Mouse (Mus musculus) liver, embryonic 11.5 days (tissue): Measurements from ENCODE around the gene Zmym6. TPM values are rescaled to one million over a fixed set of nuclear protein-coding genes. Genes with fewer than 3 reads are reported as not detected.
A peak's percentile ranks its signal among the peaks of the same experiment; 100 is the strongest.

Experiments
- ATAC-seq: fragments of 200-750 bp; cut with Nextera tagmentation; replicated peaks from 2 replicates; pipeline ENCODE4 v1.8.0; 2017; ENCODE audit warnings: moderate number of reproducible peaks, mild to moderate bottlenecking, moderate TSS enrichment, moderate library complexity; ENCODE audit not compliant: low FRiP score
- DNase-seq: peaks from one replicate; pipeline ENCODE4 v3.0.0-alpha.2; 2017; ENCODE audit warnings: low spot score
- H3K27ac ChIP-seq: fragments of 300-500 bp; sonication (generic); 2 replicates; pipeline ENCODE4 v1.5.1; 2014; ENCODE audit warnings: mild to moderate bottlenecking, low read depth, low read length, control low read depth
- H3K27me3 ChIP-seq: fragments of 300-500 bp; sonication (generic); replicated peaks from 2 replicates; pipeline ENCODE4 v1.6.1; 2014; ENCODE audit warnings: low read length, mixed read lengths; ENCODE audit not compliant: control insufficient read depth, insufficient read depth
- H3K36me3 ChIP-seq: fragments of 300-500 bp; sonication (generic); 2 replicates; pipeline ENCODE4 v1.6.1; 2014; ENCODE audit warnings: mild to moderate bottlenecking, low read length, moderate library complexity, mixed read lengths; ENCODE audit not compliant: control insufficient read depth, insufficient read depth
- H3K4me1 ChIP-seq: fragments of 300-500 bp; sonication (generic); replicated peaks from 2 replicates; pipeline ENCODE4 v1.6.1; 2014; ENCODE audit warnings: low read length, mixed read lengths; ENCODE audit not compliant: control insufficient read depth, insufficient read depth
- H3K4me2 ChIP-seq: fragments of 300-500 bp; sonication (generic); 2 replicates; pipeline ENCODE4 v1.6.1; 2014; ENCODE audit warnings: mild to moderate bottlenecking, control low read depth, moderate library complexity
- H3K4me3 ChIP-seq: fragments of 300-500 bp; sonication (generic); 2 replicates; pipeline ENCODE4 v1.5.1; 2014; ENCODE audit warnings: low read depth, low read length, control low read depth
- H3K9ac ChIP-seq: fragments of 300-500 bp; sonication (generic); 2 replicates; pipeline ENCODE4 v1.6.1; 2014; ENCODE audit warnings: low read depth, low read length, control low read depth
- H3K9me3 ChIP-seq: fragments of 300-500 bp; sonication (generic); 2 replicates; pipeline ENCODE4 v1.6.1; 2016; ENCODE audit warnings: low read length, inconsistent platforms, mixed read lengths; ENCODE audit not compliant: control insufficient read depth
- WGBS: fragments of 180-500 bp; shearing (Covaris S2); extraction: QIAGEN DNeasy Blood & Tissue Kit; methylation state at CpG from one replicate; pipeline ENCODE4 v1.1.7; 2014; 5-methylcytosine and 5-hydroxymethylcytosine counted together
- polyA plus RNA-seq: library from polyadenylated mRNA; unstranded; fragments of >200 nt; fragmentation: Nextera tagmentation; extraction: Ambion mirVana; gene quantifications from 2 replicates; pipeline ENCODE4 v1.2.1, GENCODE M21; 2014

Zmym6 gene
- polyA plus RNA-seq, 1 experiment from 2014 or later: 12.5 TPM

- no peak overlapping the region for H3K4me2 ChIP-seq
- H3K4me3 ChIP-seq: no peak overlapping the region
- no peaks in the 10 kb centered on the region for H3K9me3 ChIP-seq
- H3K9ac ChIP-seq: no peak overlapping the region
- no peak for ATAC-seq
- H3K27ac ChIP-seq: no peak overlapping the region
- no peaks in the 10 kb centered on the region for H3K27me3 ChIP-seq
- no peaks in the 10 kb centered on the region for H3K4me1 ChIP-seq
- no peaks in the 10 kb centered on the region for H3K36me3 ChIP-seq
- no peak for DNase-seq
- WGBS: 66% methylated on average over 6 of the region's 6 CpGs
Measured at GRCm38 (mm10) chr4:127138486-127138885, 61.3 kb downstream of the Zmym6 start.

- WGBS: 79% methylated on average over 13 of the region's 13 CpGs
- Histone ChIP-seq H3K4me2 (no peak overlapping the region), H3K9ac (no peak overlapping the region), H3K4me1 (no peaks in the 10 kb centered on the region), H3K27ac (no peak overlapping the region), H3K4me3 (no peak overlapping the region), H3K36me3 (no peaks in the 10 kb centered on the region), H3K27me3 (no peaks in the 10 kb centered on the region), H3K9me3 (no peaks in the 10 kb centered on the region)
- DNase-seq (no peak), ATAC-seq (no peak)
Measured at GRCm38 (mm10) chr4:127150031-127150430, 72.8 kb downstream of the Zmym6 start.

- Histone ChIP-seq H3K4me1 (no peaks in the 10 kb centered on the region), H3K4me2 (no peak overlapping the region), H3K4me3 (no peak overlapping the region), H3K36me3 (no peaks in the 10 kb centered on the region), H3K9ac (no peak overlapping the region), H3K27me3 (no peaks in the 10 kb centered on the region), H3K9me3 (no peaks in the 10 kb centered on the region), H3K27ac (no peak overlapping the region)
- no peak for ATAC-seq
- no peak for DNase-seq
- WGBS: 61% methylated on average over 1 of the region's 1 CpGs
Measured at GRCm38 (mm10) chr4:127153345-127153744, 76.2 kb downstream of the Zmym6 start.

- WGBS: 49% methylated on average over 5 of the region's 5 CpGs
- Histone ChIP-seq H3K9me3 (no peaks in the 10 kb centered on the region), H3K4me3 (no peak overlapping the region), H3K4me1 (no peaks in the 10 kb centered on the region), H3K36me3 (no peaks in the 10 kb centered on the region), H3K27me3 (no peaks in the 10 kb centered on the region), H3K27ac (no peak overlapping the region), H3K4me2 (no peak overlapping the region), H3K9ac (no peak overlapping the region)
- DNase-seq (no peak), ATAC-seq (no peak)
Measured at GRCm38 (mm10) chr4:127155757-127156156, 78.6 kb downstream of the Zmym6 start.

GRCm38 (mm10) chr4:127157746-127158145 lies 80.6 kb downstream of the Zmym6 start:
- no peaks in the 10 kb centered on the region for H3K4me1 ChIP-seq
- H3K4me3 ChIP-seq: no peak overlapping the region
- H3K4me2 ChIP-seq: no peak overlapping the region
- H3K9ac ChIP-seq: no peak overlapping the region
- H3K9me3 ChIP-seq: no peaks in the 10 kb centered on the region
- no peak for ATAC-seq
- H3K27me3 ChIP-seq: no peaks in the 10 kb centered on the region
- no peak overlapping the region for H3K27ac ChIP-seq
- WGBS: 79% methylated on average over 4 of the region's 4 CpGs
- H3K36me3 ChIP-seq: no peaks in the 10 kb centered on the region
- no peak for DNase-seq

- Histone ChIP-seq H3K9me3 (no peaks in the 10 kb centered on the region), H3K4me2 (no peak overlapping the region), H3K27me3 (peaks cover 24% of the 10 kb centered on the region), H3K4me3 (no peak overlapping the region), H3K4me1 (peaks cover 5% of the 10 kb centered on the region), H3K9ac (no peak overlapping the region), H3K27ac (no peak overlapping the region), H3K36me3 (no peaks in the 10 kb centered on the region)
- 65% methylated on average over 8 of the region's 8 CpGs for WGBS
- DNase-seq (no peak), ATAC-seq (no peak)
Measured at GRCm38 (mm10) chr4:127163926-127164325, 86.7 kb downstream of the Zmym6 start.

- Histone ChIP-seq H3K4me1 (peaks cover 8% of the 10 kb centered on the region), H3K36me3 (no peaks in the 10 kb centered on the region), H3K4me2 (no peak overlapping the region), H3K4me3 (no peak overlapping the region), H3K27ac (no peak overlapping the region), H3K9ac (no peak overlapping the region), H3K9me3 (no peaks in the 10 kb centered on the region), H3K27me3 (peaks cover 54% of the 10 kb centered on the region)
- WGBS: 66% methylated on average over 5 of the region's 5 CpGs
- DNase-seq: no peak
- ATAC-seq: no peak
Measured at GRCm38 (mm10) chr4:127167096-127167495, 89.9 kb downstream of the Zmym6 start.

GRCm38 (mm10) chr4:127167731-127168130 lies 90.5 kb downstream of the Zmym6 start:
- Histone ChIP-seq H3K4me2 (peak overlapping the region; percentile 94), H3K27me3 (peaks cover 58% of the 10 kb centered on the region)
- 17% methylated on average over 8 of the region's 8 CpGs for WGBS

GRCm38 (mm10) chr4:127168211-127168913 lies 91.2 kb downstream of the Zmym6 start:
- Histone ChIP-seq H3K27me3 (peaks cover 61% of the 10 kb centered on the region), H3K4me3 (peak overlapping the region; percentile 63), H3K9me3 (no peaks in the 10 kb centered on the region), H3K4me2 (peak overlapping the region; percentile 94), H3K27ac (no peak overlapping the region), H3K4me1 (peaks cover 8% of the 10 kb centered on the region), H3K9ac (no peak overlapping the region), H3K36me3 (no peaks in the 10 kb centered on the region)
- WGBS: under 1% methylated on average over 39 of the region's 39 CpGs
- peak; percentile 63 for ATAC-seq
- DNase-seq: peak; percentile 65

More at GRCm38 (mm10) chr4:127167731-127168130, 90.5 kb downstream of the Zmym6 start:
- Histone ChIP-seq H3K9me3 (no peaks in the 10 kb centered on the region), H3K4me1 (peaks cover 8% of the 10 kb centered on the region), H3K27ac (no peak overlapping the region), H3K4me3 (no peak overlapping the region), H3K36me3 (no peaks in the 10 kb centered on the region), H3K9ac (no peak overlapping the region)
- ATAC-seq (no peak), DNase-seq (no peak)
